Mouse (Mus musculus) natural killer cell, adult 2 months (primary cell): ENCODE data around the gene B3gat3.
"Not testable (repeated sequence)": the region's sequence is repeated elsewhere in the genome, so short reads cannot be mapped to it uniquely, and the experiment has no call there.

Experiments used
- DNase-seq, 2 experiments: peaks; one replicate each; pipeline ENCODE4 v3.0.0; 2022; ENCODE audit warnings: low spot score in 2 of 2

B3gat3 gene

DNA sequence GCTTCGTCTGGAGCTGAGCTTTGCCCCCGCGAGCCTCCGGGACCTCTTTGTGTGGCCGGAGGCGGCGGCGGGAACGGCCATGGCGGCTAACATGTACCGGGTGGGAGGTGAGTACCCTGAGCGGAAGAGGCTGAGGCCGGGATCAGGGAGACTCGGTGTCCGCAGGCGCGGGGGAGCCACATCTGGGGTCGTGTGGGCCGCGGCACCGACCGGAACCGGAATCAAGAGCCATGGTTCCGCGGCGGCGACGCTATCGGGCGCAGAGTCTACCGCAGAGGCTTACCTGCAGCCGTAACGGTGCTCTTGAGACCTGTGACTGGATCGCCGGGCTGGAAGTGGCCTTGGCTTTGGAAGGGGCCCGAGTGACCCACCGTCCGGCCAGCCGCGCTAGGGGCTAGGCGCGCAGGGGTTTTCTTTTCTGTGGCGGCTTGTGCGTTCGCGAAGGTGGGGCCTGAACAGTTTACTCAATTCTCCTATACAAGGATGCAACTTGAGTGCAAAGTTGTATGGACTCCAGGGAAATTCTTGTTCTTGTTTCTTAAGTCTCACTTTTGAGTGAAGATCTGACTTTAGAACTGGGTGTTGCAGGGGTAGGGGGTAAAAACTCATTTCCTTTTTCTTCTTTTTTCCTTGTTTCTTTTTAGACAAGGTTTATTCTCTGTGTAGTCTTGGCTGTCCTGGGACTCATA is 22.2 kb downstream of the B3gat3 start:
- DNase-seq = no peak

DNA sequence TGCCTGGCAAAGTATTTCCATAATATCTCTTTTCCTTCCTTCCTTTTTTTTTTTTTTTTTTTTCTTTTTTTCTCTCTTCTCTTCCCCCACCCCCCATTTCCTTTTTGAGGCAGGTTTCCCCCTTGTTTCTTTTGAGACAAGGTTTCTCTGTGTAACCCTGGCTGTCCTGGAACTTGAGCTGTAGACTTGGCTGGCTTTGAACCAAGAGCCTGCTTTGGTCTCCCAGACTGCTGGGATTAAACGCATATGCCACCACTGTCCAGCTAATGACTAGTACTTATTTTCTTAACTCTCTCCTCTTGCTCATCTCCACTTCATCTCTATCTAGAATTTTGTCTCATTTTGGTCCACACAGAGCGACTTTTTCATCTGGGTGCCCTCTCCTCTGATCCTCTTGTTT is 22.9 kb downstream of the B3gat3 start:
- DNase-seq = no peak

DNA sequence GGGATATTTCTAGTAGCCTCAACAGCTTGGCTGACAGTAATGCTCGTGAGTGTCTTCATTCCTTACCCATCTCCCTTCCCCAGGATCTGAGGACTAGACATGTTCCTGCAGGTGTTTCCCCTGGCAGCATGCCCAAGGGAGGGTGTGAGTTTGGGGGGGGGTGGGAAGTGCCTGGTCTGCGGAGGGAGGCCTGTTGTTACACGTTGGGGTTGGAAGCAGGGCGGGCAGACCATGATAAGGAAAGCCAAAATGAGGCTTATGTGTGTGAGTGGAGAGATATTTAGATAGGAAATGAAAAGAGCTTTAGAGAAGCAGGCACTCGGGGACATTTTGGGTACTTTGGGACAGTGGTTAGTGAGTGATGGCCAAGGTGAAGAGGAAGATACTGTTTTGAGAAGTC is 23.9 kb downstream of the B3gat3 start:
- DNase-seq = no peak

DNA sequence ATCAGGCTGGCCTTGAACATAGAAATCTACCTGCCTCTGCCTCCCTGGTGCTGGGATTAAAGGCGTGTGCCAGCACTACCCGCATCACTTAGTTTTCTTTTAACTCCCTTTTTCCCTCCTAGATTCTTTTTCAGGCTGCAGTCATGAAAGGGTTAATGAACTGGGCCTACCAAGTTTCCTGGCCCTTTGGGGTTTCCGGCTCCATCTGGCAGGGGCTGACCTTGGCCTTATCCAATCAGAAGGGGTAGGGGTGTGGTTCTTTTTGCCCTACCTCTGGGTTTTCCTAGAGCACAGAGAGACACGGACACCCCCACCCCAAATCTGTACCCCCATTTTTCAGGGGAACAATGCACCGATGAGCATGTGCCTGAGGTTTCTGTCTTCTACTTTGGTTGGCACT is 24.6 kb downstream of the B3gat3 start:
- peak; percentile 58 for DNase-seq

DNA sequence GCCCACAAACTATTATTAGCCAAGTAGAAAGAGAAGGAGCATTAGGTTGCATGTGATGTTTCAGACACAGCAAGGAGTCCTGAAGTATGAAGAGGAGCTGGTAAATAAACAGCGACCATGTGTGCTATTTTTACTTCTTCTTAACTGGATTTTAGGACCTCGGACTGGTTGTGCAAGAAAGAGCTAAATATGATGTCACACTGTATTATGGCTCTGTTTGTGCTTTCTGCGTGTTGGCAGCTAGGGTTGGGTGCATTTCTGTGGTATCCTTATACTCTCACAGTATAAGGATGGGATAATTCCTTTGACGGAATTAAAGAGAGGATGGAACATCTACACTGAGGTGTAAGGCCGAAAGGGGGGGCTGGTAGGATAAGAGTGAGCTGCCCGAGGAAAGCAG is 25.1 kb downstream of the B3gat3 start:
- no peak for DNase-seq

DNA sequence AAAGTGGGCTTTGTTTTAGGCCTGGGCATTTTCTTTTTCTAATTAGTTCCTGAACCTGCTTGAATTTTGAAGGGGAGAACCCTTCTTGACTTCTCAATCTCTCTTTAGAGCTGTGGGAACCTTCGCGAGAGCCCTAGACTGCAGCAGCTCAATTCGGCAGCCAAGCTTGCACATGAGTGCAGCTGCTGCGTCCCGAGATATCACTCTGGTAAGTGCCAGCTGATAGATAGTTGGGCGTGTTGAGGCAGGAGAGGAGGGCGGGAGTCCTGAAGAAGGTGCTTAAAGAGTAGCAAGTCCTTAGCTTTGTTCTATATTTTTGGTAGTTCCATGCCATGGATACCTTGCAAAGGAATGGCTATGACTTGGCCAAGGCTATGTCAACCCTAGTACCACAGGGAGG is 26.8 kb downstream of the B3gat3 start:
- no peak for DNase-seq

DNA sequence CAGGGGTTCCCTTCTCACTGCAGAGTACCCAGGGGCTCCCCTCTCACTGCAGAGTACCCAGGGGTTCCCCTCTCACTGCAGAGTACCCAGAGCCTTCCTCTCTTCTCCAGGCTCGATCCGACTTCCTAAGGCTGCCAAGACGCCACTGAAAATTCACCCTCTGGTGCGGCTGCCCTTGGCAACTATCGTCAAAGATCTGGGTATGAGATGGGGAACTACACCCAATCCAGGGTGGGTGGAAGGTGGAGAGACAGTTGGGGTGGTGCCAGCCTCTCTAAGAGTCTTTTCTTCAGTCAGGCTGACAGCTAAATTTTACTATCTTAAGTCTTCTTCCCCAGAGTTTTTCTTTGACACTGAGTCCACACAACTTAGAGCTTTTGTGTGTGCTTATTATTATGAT is 30.0 kb downstream of the B3gat3 start:
- no peak for DNase-seq

DNA sequence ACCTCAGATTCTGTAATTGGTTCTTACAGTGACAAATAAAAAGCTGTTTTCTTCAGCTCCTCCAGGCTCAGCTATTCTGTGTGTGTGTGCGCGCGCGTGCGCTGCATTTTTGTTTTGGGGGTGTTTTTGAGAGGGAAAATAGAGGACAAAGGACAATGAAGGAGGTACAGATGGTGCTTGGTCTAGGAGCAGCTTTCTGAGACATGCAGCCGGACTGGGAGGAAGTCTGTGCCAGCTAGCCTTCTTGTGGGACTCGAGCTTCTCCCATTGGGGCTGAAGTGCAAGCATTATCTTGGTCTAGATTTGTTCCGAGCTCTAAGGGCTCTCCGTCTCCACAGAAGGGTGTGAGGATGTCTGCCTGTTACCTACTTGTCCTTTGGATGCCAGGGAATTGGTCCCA is 32.1 kb downstream of the B3gat3 start:
- DNase-seq = no peak

DNA sequence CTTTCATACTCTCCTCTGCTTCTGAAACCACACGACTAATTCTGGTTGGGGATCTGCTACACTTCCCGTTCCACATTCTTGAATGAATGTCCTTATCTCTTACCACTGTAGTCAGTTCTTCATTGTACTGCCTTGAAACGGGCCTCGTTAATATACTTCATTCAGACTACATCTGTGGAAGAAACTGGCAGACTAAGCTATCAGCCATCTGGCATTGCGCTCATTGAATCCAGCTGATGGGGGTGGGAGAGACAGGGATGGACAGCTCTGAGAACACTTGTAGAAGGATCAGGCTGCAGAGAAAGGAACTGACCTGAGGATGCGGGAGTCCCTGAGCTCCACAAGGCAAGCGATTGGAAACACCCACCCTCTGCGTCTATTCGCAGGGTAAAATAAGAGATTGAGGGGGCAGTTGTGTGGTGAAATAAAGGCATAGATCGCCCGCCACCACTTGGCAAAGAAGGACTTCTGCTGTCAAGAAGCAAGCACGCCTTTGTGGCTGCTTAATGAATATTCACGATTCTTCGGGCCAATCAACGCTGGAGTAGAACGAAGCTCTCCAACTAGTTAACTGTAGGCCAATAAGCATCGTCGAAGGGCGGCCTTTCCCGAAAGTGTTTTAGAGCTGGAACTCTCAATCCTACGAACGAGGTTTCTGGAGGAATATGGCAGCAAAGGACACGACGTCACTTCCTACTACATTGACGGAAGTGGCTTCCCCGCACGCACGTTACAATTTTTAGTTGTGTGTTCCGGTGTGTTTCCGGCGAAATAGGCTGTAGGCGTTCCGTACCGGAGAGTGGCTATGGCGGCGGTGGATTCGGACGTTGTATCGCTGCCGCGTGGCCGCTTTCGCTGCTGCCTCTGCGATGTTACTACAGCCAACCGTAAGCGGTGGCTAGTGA is 33.2 kb downstream of the B3gat3 start, which contains the start of gene Tut1:
Gene Tut1, plus strand, starts transcription at position 713 of the 905 bp plus-strand sequence.
- peak; percentile 89 to 93 for DNase-seq

DNA sequence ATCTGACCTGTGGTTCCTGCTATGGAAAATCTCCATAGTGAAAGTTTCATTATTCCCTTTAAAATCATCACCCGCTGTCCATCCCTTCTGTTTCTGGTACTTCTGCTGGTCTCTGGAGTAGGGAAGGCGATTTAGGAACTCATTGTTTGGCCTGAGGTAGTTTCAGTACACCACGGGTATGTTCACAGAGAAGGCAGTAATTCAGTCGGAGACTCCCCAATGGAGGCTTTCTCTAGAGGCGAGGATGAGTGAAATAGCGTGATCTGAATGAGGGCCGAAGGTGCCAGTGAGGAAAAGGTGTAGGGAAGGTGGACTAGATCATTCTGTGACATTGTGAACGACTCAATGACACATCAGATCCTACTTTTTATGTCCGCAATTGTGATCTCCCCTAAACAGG is 34.0 kb downstream of the B3gat3 start:
- no peak for DNase-seq

DNA sequence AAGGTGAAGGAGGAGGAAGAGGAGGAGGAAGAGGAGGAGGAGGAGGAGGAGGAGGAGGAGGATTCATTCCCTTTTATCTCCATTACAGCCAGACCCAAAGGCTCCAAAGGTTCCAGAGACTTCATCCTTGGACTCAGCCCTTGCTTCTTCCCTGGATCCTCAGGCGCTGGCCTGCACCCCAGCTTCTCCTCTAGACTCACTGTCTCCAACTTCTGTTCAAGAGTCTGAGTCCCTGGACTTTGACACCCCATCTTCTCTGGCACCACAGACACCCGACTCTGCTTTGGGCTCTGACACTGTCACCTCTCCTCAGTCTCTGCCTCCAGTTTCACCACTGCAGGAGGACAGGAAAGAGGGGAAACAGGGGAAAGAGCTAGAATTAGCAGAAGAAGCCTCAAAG is 42.1 kb downstream of the B3gat3 start:
- no peak for DNase-seq

DNA sequence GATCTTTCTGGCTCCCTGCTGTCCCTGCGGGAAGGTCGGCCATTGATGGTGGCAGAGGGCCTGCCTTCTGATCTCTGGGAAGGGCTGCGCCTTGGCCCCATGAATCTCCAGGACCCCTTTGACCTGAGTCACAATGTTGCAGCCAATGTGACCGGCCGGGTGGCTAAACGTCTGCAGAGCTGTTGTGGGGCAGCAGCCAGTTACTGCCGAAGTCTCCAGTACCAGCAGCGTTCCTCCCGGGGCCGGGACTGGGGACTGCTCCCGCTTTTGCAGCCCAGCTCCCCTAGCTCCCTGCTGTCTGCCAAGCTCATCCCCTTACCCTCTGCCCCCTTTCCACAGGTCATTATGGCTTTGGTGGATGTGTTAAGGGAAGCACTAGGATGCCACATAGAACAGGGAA is 44.9 kb downstream of the B3gat3 start:
- no peak for DNase-seq

DNA sequence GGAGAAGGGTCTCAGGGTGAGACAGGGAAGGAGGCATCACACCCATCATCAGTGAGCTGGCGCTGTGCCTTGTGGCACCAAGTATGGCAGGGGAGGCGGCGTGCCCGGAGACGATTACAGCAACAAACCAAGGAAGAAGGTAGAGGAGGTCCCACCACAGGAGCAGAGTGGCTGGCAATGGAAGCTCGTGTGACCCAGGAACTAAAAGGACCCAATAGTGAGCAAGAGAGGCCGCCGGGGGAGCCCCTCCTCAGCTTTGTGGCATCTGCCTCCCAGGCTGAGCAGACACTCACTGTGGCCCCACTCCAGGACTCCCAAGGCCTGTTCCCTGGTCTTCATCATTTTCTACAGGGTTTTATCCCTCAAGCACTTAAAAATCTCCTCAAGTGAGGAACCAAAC is 45.6 kb downstream of the B3gat3 start:
- DNase-seq = no peak

DNA sequence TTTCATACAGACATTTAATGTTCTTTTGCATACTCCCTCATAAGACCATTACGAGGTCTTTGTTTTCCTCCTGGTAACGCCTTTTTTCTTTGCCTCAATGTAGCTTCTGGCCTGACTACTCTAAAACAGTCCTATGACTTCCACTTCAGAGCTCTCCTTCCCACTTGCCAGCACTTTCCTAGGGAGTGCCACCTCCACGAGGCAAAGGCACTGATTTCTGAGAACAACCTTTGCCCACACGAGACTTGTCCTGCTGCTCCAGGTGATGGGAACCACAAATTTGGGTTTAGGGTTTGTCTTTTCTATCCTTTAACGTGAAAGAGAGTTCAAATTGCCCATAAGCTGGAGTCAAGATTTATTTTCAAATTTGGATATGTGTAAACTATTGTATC is 46.0 kb downstream of the B3gat3 start:
- no peak for DNase-seq

DNA sequence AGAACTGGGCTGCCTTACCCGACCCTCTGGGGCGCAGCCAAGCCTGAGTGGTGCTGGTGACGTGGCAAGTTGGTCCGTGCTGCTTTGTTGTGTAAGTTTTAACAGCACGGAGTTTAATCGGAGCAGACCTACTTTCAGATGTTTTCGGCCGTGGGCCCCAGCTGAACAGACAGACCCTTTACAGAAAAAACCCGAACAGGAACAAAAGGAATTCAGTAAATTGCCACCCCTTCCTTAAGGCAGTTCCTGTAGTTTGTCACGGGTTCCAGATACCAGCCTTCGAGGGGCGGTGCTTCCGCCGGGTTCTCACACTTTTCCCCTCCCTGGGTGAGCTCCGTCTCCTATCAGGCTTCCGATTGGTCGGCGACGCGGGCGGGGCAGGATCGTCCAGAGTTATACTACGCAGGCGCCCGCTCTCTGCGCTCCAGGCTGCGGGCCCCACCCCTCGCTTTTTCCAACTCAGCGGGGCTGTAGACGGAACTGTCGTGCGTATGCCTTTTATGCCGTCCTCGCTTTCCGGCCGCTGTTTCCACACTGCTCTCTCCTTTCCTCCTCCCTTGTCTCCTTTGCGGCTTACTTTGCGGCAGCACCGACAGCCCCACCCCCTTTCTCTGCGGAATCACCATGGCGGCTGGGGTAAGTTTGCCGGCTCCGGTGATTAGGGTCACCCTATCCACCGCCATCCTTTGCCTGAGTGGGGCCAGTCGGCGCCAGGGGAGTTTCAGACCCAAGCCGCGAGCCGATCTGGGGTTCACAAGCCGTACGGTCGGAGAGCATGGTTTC is 46.6 kb downstream of the B3gat3 start, which contains the start of gene Eef1g:
Gene Eef1g, plus strand, starts transcription at position 452 of the 783 bp plus-strand sequence.
- DNase-seq = peak; percentile 98 to 99

DNA sequence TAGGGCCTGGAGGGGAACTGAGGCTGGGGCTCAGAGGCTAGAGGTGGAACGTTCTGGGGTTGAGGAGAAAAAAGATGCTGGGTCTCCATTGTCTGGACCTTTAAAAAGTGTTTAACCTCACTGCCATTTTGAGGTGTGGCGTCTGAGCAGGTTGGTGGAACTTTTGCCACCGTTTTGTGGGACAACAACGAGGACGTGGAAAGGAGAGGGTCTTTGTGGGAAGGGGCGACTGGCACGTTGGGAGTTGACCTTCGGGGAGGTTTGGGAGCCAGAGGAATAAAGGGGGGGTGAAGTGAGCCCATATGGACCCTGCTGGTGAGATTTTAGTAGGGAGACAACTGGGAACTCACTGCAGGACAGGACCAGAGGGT is 47.2 kb downstream of the B3gat3 start:
- DNase-seq = no peak

DNA sequence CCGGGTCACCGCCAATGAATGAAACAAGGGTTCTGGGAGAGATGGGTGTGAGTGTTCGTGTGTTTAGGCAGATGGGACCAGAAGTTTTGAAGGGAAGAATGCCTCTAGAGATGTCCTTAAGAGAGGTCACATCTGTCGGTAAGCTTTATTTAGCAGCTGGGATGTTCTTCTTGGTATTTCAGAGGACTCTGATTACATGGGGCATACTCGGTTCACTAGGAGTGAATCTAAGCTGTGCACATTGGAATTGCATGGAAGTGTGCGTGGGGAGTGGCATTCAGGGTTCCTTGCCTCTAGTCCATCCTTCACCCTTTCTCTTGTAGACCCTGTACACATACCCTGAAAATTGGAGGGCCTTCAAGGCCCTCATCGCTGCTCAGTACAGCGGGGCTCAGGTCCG is 47.7 kb downstream of the B3gat3 start:
- no peak for DNase-seq

DNA sequence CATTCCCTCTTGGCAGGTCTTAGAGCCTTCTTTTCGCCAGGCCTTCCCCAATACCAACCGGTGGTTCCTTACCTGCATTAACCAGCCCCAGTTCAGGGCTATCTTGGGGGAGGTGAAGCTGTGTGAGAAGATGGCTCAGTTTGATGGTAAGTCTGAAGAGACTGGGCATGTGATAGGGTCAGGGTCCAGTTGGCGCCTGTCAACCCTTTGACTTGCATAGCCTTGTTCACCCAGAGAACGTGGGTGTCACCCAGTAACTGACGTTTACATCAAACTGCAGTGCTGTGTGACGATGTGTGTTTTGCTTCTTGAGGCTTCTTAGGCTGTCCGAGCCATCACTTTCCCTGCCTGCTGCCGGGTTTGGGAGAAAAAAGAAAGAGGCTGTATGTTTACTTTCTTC is 52.3 kb downstream of the B3gat3 start:
- not testable (repeated sequence) for DNase-seq

DNA sequence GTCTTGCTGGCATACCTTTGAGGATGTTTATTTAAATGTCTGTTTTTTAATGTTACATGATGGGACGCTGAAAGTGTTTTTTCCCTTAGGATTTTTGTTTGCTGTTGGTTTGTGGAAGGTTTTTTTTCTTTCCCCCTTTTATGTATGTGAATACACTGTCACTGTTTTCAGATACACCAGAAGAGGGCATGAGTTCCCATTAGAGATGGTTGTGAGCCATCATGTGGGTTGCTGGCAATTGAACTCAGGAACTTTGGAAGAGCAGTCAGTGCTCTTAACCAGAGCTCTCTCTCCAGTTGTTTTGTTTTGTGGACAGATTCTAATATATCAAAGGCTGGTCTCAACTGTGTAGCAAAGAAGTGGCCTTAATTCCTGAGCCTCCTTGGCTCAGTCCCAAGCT is 54.5 kb downstream of the B3gat3 start:
- no peak for DNase-seq

DNA sequence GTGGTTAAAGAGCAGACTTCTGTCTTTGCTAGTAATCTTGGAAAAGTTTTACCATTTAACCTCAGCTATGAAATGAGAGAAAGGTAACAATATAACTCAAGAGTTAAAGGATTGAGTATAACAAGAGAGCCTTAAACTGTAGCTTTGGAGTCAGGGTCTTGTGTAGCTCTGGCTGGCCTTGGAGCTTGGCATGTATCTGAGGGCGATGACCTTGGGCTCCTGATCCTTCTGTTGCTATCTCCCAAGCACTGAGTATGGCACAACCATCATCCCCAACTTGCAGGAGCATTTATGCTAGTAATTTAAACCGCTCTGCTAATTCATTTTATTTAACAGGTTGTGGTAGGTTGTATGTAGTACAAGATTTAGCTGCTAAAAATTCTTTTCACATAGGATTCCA is 55.3 kb downstream of the B3gat3 start:
- no peak for DNase-seq

DNA sequence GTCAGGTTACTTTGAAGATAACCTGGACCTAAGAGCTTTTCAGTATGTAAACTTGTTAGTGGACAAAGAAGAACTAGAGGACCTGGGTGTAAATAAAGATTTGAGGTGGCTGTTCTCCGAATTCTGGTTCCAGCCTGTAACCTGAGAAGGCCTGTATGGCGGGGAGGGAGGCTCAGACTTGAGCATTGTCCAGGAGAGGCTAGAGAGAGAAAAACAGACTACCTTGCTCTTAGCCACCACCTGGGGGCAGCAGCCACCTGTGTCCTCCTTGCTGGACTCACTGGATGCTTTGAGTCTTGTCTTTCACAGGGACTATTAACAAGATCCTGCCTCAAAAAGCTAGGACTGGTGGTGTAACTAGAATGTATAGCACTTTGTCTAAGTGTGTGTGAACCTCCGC is 56.4 kb downstream of the B3gat3 start:
- peak; percentile 47 to 61 for DNase-seq
